Mouse (Mus musculus) heart, embryonic 10.5 days (tissue): ENCODE results near the gene Styk1. TPM values are rescaled to one million over a fixed set of nuclear protein-coding genes. Genes with fewer than 3 reads are reported as not detected.
"Not testable (repeated sequence)": the region's sequence is repeated elsewhere in the genome, so short reads cannot be mapped to it uniquely, and the experiment has no call there.

Experiments used
- DNase-seq: peaks from one replicate; pipeline ENCODE4 v3.0.0-alpha.2; 2017; ENCODE audit warnings: low spot score
- H3K27ac ChIP-seq: fragments of 300-500 bp; sonication (generic); 2 replicates; pipeline ENCODE4 v1.5.1; 2016; ENCODE audit warnings: mild to moderate bottlenecking
- H3K27me3 ChIP-seq: fragments of 300-500 bp; sonication (generic); 2 replicates; pipeline ENCODE4 v1.6.1; 2016; ENCODE audit warnings: mild to moderate bottlenecking; ENCODE audit not compliant: poor library complexity, insufficient read depth, severe bottlenecking
- H3K36me3 ChIP-seq: fragments of 300-500 bp; sonication (generic); 2 replicates; pipeline ENCODE4 v1.6.1; 2016; ENCODE audit warnings: mild to moderate bottlenecking, moderate library complexity
- H3K4me1 ChIP-seq: fragments of 300-500 bp; sonication (generic); 2 replicates; pipeline ENCODE4 v1.6.1; 2016; ENCODE audit warnings: mild to moderate bottlenecking
- H3K4me3 ChIP-seq: fragments of 300-500 bp; sonication (generic); 2 replicates; pipeline ENCODE4 v1.5.1; 2016; ENCODE audit warnings: mild to moderate bottlenecking, moderate library complexity
- H3K9me3 ChIP-seq: fragments of 300-500 bp; sonication (generic); 2 replicates; pipeline ENCODE4 v1.6.1; 2016; ENCODE audit warnings: mild to moderate bottlenecking, moderate library complexity
- WGBS: fragments of 180-500 bp; shearing (Covaris S2); methylation state at CpG from one replicate; pipeline ENCODE4 v1.1.7; 2016; 5-methylcytosine and 5-hydroxymethylcytosine counted together
- polyA plus RNA-seq: library from polyadenylated mRNA; unstranded; fragments of >200 nt; fragmentation: Nextera tagmentation; extraction: Ambion mirVana; gene quantifications from 2 replicates; pipeline ENCODE4 v1.2.1, GENCODE M21; 2016

The Styk1 gene
- polyA plus RNA-seq, 1 experiment from 2014 or later, result 1.0 TPM

DNA sequence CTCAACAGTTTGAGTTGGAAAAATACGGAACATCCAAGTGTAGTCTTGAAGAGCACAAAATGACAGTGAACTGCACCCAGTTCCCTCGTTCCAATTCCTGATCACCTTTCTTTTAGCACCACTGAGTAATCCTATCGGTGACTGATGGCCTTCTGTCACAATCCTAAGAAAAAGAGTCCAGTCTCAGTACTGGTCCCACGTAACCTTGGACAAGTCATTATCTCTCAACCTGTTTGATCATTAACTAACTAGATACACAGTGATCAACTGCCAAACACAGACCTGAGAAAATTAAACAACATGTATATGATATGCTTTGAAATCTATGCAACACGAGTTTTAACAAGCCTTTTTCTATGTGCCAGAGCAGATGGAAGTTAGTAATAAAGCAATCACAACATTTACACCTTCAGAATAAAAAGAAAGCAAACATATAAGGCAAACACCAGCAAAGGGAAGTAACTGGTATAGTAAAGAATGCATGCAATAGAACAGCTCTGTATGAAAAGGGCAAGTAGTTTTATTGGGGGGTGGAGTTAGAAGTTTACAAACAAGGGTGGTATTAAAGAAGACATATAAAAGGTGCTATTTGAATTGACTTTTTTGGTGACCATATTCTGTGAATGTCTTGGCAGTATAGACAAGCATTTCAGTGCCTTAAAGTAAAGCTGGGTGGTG is 58.8 kb downstream of the Styk1 start:
- Histone ChIP-seq H3K36me3 (no peaks in the 10 kb centered on the region), H3K4me1 (peaks cover 9% of the 10 kb centered on the region), H3K4me3 (no peak overlapping the region), H3K27me3 (no peaks in the 10 kb centered on the region), H3K27ac (no peak overlapping the region), H3K9me3 (no peaks in the 10 kb centered on the region)
- 85% methylated on average over 5 of the region's 5 CpGs for WGBS
- DNase-seq, result no peak

DNA sequence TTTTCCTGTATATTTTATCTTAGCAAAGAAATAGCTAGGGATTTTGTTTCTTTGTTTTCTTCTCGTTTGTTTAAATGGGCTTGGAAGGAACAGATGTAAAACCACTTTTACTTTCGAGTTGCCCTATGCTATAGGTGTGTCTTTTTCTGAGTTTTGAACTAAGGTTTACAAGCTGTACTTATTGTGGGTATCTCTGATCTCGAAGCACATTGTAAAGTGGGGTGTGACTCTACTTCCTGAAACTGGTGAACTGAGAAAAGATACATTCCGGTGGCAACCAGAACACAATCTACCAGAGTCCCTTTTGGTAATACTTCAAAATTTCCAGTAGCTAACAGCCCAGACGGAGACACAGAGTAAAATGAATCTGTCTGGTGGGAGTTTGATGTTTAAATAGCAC is 59.5 kb downstream of the Styk1 start:
- peaks cover 9% of the 10 kb centered on the region for H3K4me1 ChIP-seq
- H3K27ac ChIP-seq, result no peak overlapping the region
- DNase-seq, result no peak
- WGBS, result 87% methylated on average over 5 of the region's 5 CpGs
- H3K9me3 ChIP-seq, result no peaks in the 10 kb centered on the region
- no peaks in the 10 kb centered on the region for H3K27me3 ChIP-seq
- peak overlapping the region; percentile 83 for H3K4me3 ChIP-seq
- H3K36me3 ChIP-seq, result no peaks in the 10 kb centered on the region

DNA sequence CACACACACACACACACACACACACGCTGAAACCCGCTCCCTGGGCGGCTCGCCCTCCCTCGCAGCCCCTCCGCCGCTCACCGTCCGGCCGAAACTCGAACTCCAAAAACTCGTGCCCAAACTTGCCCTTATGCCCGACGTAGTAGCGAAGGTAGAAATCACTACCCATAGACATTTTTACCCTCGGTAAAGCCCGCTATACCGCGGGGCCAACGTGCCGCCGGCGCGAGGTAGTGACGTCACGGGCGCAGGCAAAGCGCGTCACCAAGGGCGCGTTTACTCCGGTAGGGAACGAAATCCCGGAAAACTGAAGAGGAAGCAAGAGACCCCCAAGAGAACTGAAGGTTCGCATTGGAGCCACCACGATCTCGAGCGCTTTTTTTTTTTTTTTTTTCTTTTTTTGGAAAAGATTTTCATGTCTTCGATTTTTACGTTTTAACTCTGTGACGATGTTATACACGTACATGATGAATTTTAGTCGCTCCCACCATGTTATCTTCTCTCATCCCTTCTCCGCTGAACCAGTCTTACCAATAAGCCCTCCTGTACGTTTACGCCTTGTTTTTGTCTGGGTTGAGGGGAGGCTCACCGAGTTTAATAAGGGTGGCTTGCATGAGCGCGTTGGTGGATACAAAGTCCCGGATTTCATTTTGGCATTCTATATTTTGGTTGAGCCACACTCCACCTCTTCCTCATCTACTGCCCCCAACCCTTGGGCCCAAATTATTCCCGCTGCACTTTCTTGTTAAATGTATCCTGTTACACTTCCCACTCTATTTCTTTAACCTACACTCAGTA is 60.2 kb downstream of the Styk1 start, which contains the start of gene Magohb:
Gene Magohb, minus strand, starts transcription at position 254 of the 798 bp plus-strand sequence.
- Histone ChIP-seq H3K4me1 (peaks cover 9% of the 10 kb centered on the region), H3K4me3 (peak within 1 kb of the TSS; percentile 83), H3K36me3 (peaks cover 1% of the 10 kb centered on the region; the same call in 1 of the 2 replicates), H3K27ac (peak within 1 kb of the TSS; percentile 96), H3K9me3 (no peaks in the 10 kb centered on the region), H3K27me3 (no peaks in the 10 kb centered on the region)
- WGBS, result 3% methylated on average over 50 of the region's 51 CpGs
- peak; percentile 89 for DNase-seq

DNA sequence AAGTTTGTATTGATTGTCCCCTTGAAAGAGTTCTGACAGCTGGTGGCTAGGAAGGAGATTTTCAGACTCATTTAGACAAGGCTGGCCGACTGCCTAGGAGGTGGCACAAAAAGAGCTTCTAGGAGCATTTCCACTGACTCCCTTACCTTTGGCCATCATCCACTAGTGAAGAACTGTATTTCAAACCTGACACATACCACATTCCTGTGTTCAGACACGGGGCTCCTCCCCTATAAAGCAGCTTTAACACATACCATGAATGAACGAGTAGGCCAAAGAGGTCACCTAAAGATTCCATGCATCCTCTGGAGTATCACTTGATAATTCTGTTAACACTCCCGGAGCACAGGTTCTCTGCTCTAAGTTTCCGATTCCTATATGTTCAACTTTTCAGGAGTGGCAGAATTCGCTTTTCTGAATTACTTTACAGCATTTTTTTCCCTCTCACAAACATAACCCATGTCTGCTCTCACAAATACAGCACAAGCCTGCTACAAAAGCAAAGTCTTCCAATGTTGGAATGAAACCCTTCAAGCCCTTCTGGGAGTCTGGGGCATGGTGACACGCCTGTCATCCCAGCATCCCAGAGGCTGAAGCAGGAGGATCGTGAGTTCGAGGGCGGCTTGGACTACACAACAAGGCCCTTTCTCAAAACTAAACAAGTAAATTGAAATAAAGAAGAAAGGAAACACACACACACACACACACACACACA is 61.0 kb downstream of the Styk1 start:
- DNase-seq, result no peak
- peak overlapping the region; percentile 96 for H3K27ac ChIP-seq
- WGBS, result 21% methylated on average over 10 of the region's 10 CpGs
- H3K4me3 ChIP-seq, result peak overlapping the region; percentile 83
- H3K9me3 ChIP-seq, result no peaks in the 10 kb centered on the region
- H3K36me3 ChIP-seq, result peaks cover 7% of the 10 kb centered on the region; the same call in 1 of the 2 replicates
- H3K4me1 ChIP-seq, result peaks cover 9% of the 10 kb centered on the region
- H3K27me3 ChIP-seq, result no peaks in the 10 kb centered on the region

DNA sequence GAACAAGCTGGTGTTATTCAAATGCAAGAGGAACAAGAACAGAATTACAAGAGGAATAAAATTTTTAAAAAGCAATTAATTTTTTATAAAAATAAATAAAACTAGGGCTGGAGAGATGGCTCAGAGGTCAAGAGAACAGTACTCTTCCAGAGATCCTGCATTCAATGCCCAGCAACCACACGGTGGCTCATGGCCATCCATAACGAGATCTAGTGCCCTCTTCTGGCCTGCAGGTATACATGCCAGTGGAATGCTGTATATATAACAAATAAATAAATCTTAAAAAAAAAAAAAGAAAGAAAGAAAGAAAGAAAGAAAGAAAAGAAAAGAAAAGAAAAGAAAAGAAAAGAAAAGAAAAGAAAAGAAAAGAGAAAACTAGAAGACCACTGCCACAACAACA is 63.0 kb downstream of the Styk1 start:
- H3K36me3 ChIP-seq, result peaks cover 12% of the 10 kb centered on the region; the same call in 1 of the 2 replicates
- no peaks in the 10 kb centered on the region for H3K27me3 ChIP-seq
- H3K4me3 ChIP-seq, result no peak overlapping the region
- DNase-seq, result no peak
- H3K27ac ChIP-seq, result no peak overlapping the region
- no peaks in the 10 kb centered on the region for H3K9me3 ChIP-seq
- H3K4me1 ChIP-seq, result peaks cover 9% of the 10 kb centered on the region
- WGBS, result 18% methylated on average over 2 of the region's 2 CpGs

DNA sequence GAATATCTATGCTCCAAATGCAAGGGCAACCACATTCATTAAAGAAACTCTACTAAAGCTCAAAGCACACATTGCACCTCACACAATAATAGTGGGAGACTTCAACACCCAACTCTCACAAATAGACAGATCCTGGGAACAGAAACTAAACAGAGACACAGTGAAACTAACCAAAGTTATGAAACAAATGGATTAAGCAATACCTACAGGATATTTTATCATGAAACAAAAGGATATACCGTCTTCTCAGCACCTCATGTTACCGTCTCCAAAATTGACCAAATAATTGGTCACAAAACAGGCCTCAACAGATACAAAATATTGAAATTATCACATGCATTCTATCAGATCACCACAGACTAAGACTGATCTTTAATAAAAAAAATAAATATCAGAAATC is 75.2 kb downstream of the Styk1 start:
- not testable (repeated sequence) for H3K27ac ChIP-seq, H3K4me3 ChIP-seq, DNase-seq, H3K4me1 ChIP-seq, H3K9me3 ChIP-seq, H3K27me3 ChIP-seq
- peaks cover 11% of the 10 kb centered on the region for H3K36me3 ChIP-seq
- 94% methylated on average over 2 of the region's 2 CpGs for WGBS

DNA sequence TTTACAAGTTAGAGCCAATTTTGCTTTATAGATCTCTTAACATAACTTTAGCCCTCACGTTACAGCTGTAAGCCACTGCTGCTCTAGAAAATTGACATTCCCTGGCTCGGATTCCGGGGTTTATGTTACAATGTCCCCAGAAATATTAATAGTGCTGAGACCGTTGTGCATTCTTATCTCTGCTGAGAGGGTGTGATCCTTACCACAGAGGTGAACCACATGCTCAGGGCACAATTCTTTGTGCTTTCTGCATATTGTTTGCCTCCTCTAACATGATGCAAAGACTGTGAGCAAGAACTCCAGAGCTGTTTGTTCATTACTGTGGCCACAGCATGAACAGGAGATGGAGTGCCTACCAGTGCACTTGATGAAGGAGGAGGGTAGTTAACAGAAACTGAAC is 76.7 kb downstream of the Styk1 start:
- DNase-seq, result no peak
- Histone ChIP-seq H3K27me3 (no peaks in the 10 kb centered on the region), H3K4me1 (no peaks in the 10 kb centered on the region), H3K4me3 (no peak overlapping the region), H3K36me3 (peaks cover 1% of the 10 kb centered on the region), H3K9me3 (no peaks in the 10 kb centered on the region), H3K27ac (no peak overlapping the region)
- WGBS, result 86% methylated on average over 4 of the region's 4 CpGs

DNA sequence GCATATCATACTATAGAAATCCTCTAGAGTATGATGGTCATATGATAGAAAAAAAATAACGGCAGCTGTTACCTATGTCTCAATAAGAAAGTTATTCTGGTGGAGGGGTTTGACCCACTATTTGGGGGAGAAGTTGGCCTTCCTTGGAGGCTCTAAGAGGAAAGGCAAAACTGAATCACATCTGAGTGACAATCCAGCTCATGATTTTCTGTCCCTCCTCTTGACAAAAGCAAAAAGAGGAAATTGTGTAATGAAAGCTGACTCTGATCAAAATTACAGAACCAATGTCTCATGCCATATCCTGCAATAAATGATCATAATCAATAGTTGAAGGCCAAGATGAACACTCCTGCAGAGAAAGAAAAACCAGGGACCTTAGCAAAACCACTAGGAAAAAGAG is 81.1 kb downstream of the Styk1 start:
- no peak overlapping the region for H3K27ac ChIP-seq
- DNase-seq, result no peak
- H3K4me3 ChIP-seq, result no peak overlapping the region
- no peaks in the 10 kb centered on the region for H3K36me3 ChIP-seq
- H3K27me3 ChIP-seq, result no peaks in the 10 kb centered on the region
- no peaks in the 10 kb centered on the region for H3K9me3 ChIP-seq
- 80% methylated on average over 1 of the region's 1 CpGs for WGBS
- H3K4me1 ChIP-seq, result no peaks in the 10 kb centered on the region

DNA sequence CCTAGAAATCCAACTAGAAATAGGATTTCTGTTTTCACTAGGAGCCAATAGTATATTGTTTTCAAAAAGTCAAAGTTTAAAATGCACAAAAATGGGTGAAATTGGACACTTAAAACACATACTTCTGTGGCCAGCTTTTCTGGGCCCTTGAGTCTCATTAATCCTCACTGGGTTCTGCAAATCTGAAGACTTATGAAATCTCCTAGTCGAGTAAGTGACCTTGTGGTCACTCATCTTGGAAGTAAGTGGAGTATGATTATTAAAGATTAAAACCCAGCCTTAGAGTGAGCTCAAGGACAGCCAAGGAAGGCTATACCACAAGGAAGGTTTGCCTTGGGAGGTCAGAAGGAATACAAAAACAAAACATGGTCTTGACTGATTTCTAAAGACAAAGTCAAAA is 83.1 kb downstream of the Styk1 start:
- Histone ChIP-seq H3K4me1 (no peaks in the 10 kb centered on the region), H3K27me3 (no peaks in the 10 kb centered on the region), H3K9me3 (no peaks in the 10 kb centered on the region), H3K4me3 (no peak overlapping the region), H3K36me3 (no peaks in the 10 kb centered on the region), H3K27ac (no peak overlapping the region)
- WGBS, result 50% methylated on average over 1 of the region's 1 CpGs
- DNase-seq, result no peak

DNA sequence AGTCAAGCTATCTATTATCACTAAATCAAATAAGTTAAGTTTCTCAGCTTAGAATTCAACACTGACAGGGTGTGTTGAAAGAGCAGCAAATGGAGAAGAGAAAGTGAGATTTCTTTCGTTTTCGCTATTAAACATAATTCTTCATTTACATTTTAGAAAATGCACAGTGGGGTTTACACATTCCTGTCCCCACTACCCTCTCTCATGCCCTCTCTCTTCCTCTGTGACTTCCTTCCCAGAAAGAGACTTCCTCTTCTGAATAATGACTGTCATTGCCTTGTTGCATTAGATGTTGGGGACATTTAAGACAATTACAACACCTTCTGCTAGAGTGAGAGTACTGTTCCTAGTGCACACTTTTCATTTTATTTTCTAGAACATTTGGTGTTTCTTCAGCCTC is 83.8 kb downstream of the Styk1 start:
- Histone ChIP-seq H3K4me3 (no peak overlapping the region), H3K9me3 (no peaks in the 10 kb centered on the region), H3K36me3 (no peaks in the 10 kb centered on the region), H3K27ac (no peak overlapping the region), H3K27me3 (no peaks in the 10 kb centered on the region), H3K4me1 (no peaks in the 10 kb centered on the region)
- no peak for DNase-seq
- 89% methylated on average over 2 of the region's 2 CpGs for whole genome bisulfite sequencing

DNA sequence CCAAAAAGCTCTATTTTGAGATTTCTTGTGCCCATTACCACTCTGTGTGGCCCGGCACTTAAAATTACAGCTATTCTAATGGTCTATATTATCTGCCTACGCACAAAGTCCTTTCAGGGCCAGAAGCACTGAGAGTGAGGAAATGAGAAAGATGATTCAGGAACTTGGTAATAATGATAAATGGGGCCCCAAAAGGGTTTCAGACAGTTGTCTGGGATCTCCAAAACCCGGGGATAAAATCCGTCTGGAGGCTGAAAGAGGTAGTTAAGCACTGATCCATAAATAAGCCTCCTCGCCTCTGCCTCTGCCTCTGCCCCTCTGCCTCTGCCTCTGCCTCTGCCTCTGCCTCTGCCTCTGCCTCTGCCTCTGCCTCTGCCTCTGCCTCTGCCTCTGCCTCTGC is 89.2 kb downstream of the Styk1 start:
- no peak for DNase-seq
- Histone ChIP-seq H3K27ac (no peak overlapping the region), H3K36me3 (no peaks in the 10 kb centered on the region), H3K4me3 (no peak overlapping the region), H3K4me1 (no peaks in the 10 kb centered on the region), H3K9me3 (no peaks in the 10 kb centered on the region), H3K27me3 (no peaks in the 10 kb centered on the region)
- WGBS, result 86% methylated on average over 5 of the region's 5 CpGs

DNA sequence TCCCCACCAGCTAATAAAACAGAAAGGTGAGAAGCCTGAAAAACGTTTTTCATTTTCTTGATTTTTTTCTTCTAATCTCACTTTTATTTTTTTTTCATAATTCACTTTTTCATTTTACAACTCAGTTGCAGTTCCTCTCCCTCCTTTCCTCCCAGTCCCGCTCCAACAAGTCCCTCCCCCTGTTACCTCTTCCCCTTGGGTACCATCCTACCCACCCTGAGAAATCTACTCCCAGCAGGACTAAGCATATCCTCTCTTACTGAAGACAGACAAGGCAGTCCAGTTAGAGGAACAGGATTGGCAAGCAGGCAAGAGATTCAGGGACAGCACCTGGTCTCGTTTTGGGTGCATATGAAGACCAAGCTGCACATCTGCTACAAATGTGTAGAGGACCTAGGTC is 90.6 kb downstream of the Styk1 start:
- Histone ChIP-seq H3K9me3 (no peaks in the 10 kb centered on the region), H3K27me3 (no peaks in the 10 kb centered on the region), H3K36me3 (no peaks in the 10 kb centered on the region), H3K27ac (no peak overlapping the region), H3K4me1 (no peaks in the 10 kb centered on the region), H3K4me3 (no peak overlapping the region)
- WGBS, result 56% methylated on average over 3 of the region's 3 CpGs
- DNase-seq, result no peak

DNA sequence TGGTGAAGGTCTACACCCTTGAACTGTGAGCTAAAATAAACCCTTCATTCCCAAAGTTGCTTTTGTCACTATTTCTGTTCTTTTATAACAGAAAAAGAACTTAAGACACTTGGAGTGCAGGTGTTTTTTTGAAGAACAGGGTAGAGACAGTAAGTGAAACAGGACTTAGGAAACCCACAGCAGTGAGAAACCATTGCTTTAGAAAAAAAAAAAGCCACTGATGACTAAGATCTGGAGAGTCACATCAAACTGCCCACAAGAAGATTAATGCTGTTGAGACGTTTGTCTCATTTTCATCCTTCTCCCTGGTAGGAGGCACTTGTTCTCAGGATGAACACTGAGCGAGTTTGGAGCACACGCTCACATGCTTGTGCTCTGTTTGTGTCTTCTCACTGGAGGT is 91.4 kb downstream of the Styk1 start:
- H3K9me3 ChIP-seq, result no peaks in the 10 kb centered on the region
- H3K36me3 ChIP-seq, result no peaks in the 10 kb centered on the region
- no peak overlapping the region for H3K4me3 ChIP-seq
- no peak overlapping the region for H3K27ac ChIP-seq
- H3K27me3 ChIP-seq, result no peaks in the 10 kb centered on the region
- no peak for DNase-seq
- WGBS, result 79% methylated on average over 3 of the region's 3 CpGs
- no peaks in the 10 kb centered on the region for H3K4me1 ChIP-seq
